Mouse (Mus musculus): ENCODE results near the gene Ppp1r13b.

DNA sequence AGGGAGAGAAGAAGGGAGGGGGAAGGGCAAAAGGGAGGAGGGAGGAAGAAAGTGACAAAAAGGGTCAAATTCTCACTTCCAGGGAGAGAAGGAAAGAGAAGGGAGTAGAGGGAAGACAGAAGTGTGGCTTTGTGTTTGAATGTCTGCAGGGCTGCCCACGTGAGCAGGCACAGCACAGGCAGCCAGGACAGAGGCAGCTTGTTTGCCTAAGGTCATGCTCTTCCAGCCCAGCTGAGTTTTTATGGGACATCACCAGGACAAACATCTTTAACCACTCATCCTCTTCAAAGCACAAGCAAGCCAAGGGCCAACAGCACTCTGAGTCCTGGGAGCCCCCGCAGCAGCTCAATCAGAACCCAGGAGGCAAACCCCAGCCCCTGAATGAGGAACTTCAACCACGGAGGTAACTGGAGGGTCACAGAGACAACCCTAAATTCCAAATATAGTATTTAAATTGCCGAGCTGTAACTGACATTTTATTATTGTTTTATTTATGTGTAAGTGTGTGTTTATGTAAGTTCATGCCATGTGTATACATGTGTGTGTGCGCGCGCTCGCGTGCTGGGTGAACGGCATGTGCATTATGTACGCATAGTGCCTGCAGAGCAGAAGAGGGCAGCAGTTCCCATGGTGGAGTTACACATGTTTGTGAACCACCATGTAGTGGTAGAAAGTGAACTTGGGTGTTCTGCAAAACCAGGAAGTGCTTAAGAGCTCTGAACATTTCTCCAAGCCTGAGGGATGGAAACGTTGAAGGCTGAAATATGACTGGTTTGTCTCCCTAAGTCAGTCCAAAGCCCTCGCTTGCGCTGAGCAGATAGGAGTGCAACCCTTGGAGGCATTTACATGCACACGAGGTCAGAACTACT is 65.1 kb downstream of the Ppp1r13b start:
- TF ChIP-seq MAX (IDR thresholded peaks at IDR 0.05; ENCODE audit: low read length): no peak
- TF ChIP-seq POLR2A (IDR thresholded peaks at IDR 0.05; ENCODE audit: low read depth, low read length): no peak
- no peak for TF ChIP-seq SMC3 (IDR thresholded peaks at IDR 0.05; ENCODE audit: low read depth, low read length)

All from CH12.LX (cell line).